Mouse (Mus musculus): ENCODE measurements at regions not wholly inside any gene's neighbourhood (a gene's known extent, or its start where the extent isn't known, plus 50 kb on each side); places are given as distances from the start of the nearest gene placed in this dataset.

DNA sequence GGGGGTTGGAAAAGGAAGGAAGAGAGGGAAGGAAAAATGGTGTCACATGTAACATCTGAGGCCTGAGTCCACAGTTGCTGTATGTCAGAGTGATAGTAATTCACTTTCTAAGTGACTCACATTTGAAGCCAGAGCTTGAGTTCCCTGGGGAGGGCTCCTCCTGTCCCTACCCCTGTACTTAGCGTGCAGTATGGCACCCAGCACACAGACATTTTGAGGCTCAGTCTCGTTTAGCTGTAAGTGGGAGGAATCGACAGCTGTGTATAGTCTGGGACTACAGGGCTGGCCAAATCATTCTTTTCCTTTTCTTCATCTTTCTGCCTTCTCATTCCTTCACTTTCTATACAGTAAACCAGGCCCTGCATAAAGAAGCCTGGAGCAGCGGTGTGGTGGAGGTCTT, 202.4 kb upstream of the Sall1 start:
- TF ChIP-seq POLR2A (IDR thresholded peaks at IDR 0.05; ENCODE audit: low read depth, low read length) (no peak), CTCF (IDR thresholded peaks at IDR 0.05; ENCODE audit: extremely low read depth, insufficient read length, insufficient replicate concordance, low read depth, low read length) (no peak)

Measured in small intestine, adult 2 months (tissue).